Mouse (Mus musculus) adipocyte (in vitro differentiated cells): Measurements from ENCODE around the gene Cic.
A peak's percentile ranks its signal among the peaks of the same experiment; 100 is the strongest.
"Not testable (repeated sequence)": the region's sequence is repeated elsewhere in the genome, so short reads cannot be mapped to it uniquely, and the experiment has no call there.

ENCODE experiments used
- DNase-seq: peaks from one replicate; pipeline ENCODE4 v3.0.0-alpha.2; 2016; ENCODE audit warnings: low spot score

Cic gene

GRCm38 (mm10) chr7:25244562-25245369, 22.7 kb upstream of the Cic start:
- DNase-seq: no peak

DNA sequence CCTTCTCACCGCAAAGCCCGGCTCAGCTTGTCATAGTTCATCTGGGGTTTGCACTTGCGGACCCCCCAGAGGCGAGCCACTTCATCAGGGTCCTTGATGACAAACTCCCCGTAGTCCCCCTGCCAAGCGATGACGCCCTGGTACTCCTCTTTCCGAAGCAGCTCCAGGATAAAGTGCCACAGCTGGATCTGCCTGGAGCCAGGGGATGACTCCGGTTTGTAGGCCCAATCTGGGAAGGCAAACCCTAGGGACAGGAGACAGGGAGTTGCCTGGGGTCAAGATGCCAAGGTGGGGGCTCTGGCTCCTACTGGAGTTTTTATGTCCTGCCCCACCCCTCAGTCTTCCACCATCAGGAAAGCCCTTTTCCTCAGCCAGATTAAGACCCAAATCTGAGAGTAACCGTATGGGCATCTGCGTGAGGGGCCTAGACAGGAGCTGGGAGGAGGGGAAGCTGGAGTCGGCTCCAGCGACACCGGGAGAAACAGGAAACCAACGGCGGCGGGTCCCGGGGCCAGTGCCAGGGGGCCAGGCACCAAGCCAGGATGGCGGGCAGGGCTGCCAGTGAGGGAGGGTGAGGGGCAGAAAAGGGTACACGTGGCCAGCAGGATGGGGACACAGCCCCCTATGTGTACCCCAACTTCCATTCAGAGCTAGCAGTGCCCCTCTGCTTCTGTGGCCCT, 21.3 kb upstream of the Cic start:
- no peak for DNase-seq

DNA sequence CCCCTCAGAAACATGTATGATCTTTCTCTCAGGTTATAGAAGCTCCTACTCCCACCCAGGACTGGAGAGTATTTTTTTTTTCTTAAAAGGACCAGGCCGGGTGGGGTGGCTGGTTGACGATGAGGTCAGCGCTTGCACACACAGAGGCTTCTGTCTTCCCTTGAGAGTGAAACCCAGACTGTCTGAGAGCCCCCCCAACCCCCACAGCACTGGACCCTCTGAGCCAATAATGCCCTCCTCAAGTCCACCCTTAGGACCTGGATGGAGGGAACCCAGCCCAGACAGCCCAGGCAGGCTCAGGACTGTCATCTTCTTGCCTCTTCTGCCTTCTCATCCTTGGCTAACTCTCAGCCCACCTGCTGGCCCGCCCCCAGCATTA, 20.8 kb upstream of the Cic start:
- DNase-seq: no peak

- DNase-seq: no peak
Observed at GRCm38 (mm10) chr7:25247498-25247897, 20.0 kb upstream of the Cic start.

DNA sequence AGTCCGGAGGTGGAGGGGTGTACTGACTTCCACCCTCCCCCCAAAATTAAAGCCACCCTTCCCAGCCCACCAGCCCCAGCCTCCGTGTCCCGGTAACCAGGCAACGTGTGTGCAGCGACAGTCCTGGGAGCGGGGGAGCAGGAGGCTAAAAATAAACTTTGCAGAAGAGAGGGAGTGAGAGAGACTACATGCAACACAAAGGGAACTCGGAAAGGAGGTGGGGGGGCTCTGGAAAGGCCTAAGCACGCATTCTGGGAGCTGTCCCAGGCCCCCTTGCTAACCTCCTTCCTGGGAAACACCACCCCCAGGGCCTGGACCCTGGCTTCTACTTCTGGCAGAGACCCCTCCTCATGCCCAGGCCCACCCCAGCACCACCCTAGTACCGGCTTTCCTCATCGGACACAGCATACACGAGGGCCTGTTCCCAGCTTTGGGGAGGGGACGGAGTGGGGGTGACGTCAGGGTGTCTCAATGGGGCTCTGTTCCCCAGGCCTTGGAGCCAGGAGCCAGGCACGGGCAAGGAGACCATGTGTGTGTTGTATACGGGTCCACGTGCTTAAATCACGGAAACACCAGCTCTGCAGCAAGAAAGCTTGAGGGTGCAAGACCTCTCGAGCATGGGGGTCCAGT, 19.4 kb upstream of the Cic start:
- DNase-seq: no peak

GRCm38 (mm10) chr7:25248846-25249313, 18.6 kb upstream of the Cic start:
- DNase-seq: no peak

DNA sequence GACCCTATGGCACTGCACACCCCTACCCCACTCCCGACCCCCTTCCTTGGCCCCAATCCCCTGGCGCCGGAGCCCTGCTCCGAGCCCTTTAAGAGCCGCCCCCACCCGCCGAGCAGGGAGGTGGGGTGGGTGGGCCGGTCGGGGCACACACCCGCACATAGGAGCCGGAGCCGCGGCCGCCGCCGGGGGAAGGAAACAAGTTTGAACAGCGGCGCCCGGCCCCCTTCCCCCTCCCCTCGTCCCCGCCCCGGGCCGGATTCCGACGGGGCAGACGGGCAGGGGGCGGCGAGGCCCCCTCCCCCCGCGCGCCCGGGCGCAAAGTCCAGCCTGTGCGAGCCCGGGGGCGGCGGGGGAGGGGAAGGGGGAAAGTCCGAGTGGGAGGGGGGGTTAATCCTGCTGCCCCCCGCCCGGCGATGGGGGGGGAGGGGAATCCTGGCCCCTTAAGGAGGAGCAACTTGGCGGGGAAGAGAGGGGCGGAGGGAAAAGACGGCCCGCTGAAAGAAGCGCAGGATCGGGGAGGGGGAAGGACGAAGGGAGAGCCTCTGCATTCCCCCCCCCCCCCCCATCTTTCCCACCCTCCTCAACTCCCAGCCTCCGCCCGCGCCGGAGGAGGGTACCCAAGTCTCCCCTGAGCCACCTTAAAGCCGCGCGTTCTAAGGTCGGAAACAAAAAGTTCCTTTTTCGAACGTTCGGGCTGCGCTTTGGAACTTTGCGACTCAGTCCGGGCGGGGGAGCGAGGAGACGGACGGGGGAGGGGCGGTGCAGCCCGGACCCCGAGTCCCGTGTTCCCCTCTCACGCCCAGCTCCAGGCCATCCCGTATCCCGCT, 18.0 kb upstream of the Cic start:
- DNase-seq: peak; percentile 65

DNA sequence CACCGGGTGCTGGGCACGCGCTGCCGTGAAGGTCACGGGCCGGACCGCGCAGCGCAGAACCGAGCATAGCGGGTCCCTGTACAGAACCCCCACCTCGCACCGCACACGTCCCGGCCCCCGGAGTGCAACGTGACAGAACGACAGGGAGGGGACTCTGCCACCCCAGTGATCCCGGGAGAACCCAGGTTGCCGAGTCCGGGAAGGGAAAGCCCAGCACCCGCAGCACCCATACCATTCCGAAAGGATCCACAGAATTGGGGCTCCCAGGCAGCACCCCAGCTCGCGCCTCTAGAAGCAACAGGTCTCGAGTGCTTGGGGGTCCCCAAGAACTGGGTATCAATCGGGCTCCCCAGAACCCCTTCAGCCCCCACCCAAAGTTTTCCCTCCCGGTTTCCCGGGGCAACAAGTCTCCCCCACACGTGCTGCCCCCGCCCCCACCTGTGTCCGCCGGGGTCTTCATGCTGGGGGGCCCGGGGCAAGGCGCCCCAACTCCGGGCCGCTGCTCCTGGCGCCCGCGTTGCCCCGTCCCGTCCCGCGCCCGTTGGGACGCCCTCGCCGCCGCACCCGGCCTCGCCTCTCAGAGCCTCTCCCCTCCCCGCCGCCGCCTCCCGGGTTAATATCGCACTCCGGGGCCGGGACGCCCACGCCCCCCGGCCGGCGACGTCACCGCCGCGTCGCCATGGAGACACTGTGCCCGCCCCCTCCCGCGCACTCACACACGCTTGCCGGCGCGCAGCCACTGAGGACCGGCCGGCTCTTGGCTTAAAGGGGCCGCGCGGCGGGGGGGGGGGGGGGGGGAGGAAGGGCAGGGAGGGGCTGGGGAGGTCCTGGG, 17.1 kb upstream of the Cic start, which contains the start of gene Erf:
TSS of gene Erf (minus strand) at position 621 of the 832 bp plus-strand sequence.
- DNase-seq: peak; percentile 82

DNA sequence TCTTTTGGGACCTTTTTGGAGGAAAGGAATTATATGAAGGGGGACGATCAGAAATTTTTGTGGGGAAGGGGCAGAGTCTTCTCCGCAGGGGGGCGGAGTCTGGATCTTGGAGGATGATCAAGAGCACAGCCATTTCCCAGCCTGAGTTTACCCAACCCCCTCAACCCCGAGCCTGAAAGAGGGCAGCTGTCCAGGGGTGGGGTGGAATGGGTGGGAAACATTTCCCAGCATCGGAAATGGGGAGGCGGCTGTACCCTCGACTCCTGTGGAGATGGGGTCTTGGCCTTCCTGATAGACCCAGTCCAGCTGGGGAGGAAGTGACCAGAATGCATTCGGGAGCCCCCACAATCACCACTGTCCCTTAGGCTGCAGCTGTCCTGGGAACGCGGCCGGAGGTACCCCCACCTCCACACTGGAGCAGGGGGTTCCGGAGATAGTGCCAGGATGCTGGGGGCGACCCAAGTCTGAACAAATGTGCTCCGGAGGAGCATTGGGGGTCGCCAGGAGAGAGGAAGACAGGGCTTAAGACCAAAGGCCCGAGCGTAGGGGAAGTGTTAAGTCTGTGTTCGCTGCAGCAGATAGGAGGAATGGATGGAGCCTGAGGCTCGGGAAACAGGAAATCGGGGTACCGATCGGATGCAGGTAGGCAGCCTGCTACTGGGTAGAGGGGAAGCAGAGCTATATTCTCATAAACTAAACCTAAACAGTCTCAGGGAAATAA, 16.3 kb upstream of the Cic start:
- peak; percentile 28 for DNase-seq

DNA sequence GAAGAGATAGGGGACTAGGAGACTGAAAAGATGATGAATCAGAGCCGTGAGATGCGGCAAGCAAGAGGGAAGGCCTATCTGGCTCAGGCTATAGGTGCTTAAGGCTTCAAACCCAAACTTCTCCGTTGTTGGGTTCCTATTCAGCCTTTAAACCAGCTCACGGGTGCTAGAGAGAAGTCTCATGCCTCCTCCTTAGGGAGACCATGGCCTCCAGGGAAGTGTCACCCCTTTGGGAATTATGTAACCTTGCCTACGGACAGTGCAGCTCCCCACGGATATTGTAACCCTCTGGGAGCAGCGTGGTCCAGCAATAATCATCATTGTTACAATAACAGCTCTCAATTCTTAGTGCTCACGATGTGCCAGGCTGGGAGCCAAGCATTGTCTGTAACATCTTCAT, 15.7 kb upstream of the Cic start:
- no peak for DNase-seq

- no peak for DNase-seq
Observed at GRCm38 (mm10) chr7:25261896-25262295, 5.6 kb upstream of the Cic start.

- no peak for DNase-seq
Observed at GRCm38 (mm10) chr7:25263968-25264870, 3.3 kb upstream of the Cic start.

GRCm38 (mm10) chr7:25265743-25266142, 1.8 kb upstream of the Cic start:
- not testable (repeated sequence) for DNase-seq

DNA sequence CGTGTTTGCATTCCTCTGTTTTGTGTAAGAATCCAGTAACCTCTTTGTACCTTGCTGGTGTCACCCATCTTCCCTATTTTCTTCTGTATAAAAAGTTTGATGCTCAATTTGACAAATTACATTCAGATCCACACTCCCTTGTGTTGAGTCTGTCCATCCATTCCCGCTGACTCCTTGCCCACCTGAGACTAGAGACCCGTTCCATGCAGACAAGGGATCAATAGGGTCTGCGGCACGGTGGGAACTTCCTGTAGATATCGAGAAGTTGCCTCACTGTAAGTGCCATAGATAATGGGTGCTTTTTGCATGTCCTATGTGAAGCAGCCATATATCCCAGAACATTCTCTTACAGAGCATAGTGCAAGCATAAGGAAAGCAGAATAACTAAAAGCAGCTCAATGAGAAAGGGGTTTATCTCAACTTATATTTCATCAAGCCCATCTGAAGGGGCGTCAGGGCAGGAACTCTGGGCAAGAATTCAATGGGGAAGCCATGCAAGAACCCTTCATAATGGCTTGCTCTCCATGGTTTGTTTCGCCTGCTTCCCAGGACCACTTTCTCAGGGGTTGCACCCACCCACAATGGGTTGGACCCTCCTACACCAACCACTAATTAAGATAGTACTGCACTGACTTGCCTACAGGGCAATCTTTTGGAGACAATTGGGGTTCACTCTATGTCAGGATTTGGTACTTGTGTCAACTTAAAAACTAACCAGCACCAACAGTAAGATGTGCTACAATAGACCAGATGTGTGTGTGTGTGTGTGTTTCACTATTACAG, 1.1 kb upstream of the Cic start:
- no peak for DNase-seq

DNA sequence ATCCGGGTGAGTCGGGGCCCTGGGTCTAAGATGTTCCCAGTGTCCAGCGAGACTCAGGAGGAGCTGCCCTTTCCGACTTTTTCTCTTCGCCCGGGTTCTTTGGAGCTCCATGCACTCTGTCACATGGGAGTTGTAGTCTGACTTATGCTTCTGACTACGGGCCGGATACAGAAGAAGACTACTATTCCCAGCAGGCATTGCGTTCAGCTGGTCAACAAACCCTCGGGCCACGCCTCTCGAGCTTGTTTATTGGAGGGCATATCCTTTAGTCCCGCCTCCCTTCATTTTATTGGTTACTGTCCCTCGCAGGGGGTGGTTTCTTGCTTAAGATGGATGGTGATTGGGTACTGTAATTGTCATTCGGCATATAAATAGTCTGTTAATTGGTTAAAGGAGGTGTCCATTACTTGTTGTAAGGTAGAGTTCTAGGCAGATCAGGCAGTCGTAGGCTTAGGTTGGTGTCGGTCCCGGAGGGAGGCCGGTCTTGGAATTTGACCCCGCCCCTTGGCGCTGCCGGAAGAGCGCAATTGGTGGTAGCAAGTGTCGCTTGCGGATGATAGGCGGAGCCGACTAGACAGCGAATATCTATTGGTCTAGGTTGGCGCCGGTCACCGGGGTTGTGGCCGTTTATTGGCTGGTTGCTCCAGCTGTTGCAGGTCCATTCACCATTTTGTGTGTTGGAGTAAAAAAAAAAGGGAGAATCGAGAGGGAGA, 403 bp downstream of the Cic start:
- peak; percentile 99 for DNase-seq

- no peak for DNase-seq
Observed at GRCm38 (mm10) chr7:25268588-25268987, 1.1 kb downstream of the Cic start.

GRCm38 (mm10) chr7:25269029-25269428, 1.5 kb downstream of the Cic start:
- no peak for DNase-seq
